8 mouse cellular contexts compared by ENCODE assay signal in genomic region chr19:46510824-46511223, GRCm38 (mm10). TPM values are rescaled to one million over a fixed set of nuclear protein-coding genes. Genes with fewer than 3 reads are reported as not detected.
DNase-seq lines count a peak whose midpoint lies in the region; ATAC-seq lines count a peak whose summit lies in the region.

No protein-coding gene starts in this region.

- H3K9me3 ChIP-seq in neural tube, embryonic 15.5 days (replicated peaks) = no peaks in the 10 kb centered on the region
- no peaks in the 10 kb centered on the region for H3K9me3 ChIP-seq in intestine, embryonic 15.5 days

- ATAC-seq in neural tube, embryonic 15.5 days (ENCODE audit: low FRiP score) = no peak
- ATAC-seq in intestine, embryonic 15.5 days = 0 out of 2 replicates have a peak, but pooled peaks have one; percentile 27

- peak; percentile 95 for DNase-seq in heart, adult 11 months
- DNase-seq in heart, postnatal 10 days = no peak
- DNase-seq in neural tube, embryonic 10.5 days (ENCODE audit: extremely low spot score, low spot score) = no peak
- DNase-seq in thymus, postnatal 0 days (ENCODE audit: low spot score) = peak; percentile 82
- DNase-seq in right cerebral cortex, adult 18-20 months = no peak
- DNase-seq in frontal cortex, postnatal 10 days (ENCODE audit: low spot score in 2 of 2) = no peak

- H3K9ac ChIP-seq in neural tube, embryonic 15.5 days (replicated peaks) = no peak overlapping the region
- H3K9ac ChIP-seq in intestine, embryonic 15.5 days = no peak overlapping the region

- H3K36me3 ChIP-seq in neural tube, embryonic 15.5 days = peaks cover 57% of the 10 kb centered on the region
- H3K36me3 ChIP-seq in intestine, embryonic 15.5 days = peaks cover 30% of the 10 kb centered on the region

- WGBS in neural tube, embryonic 15.5 days = 67% methylated on average over 3 of the region's 3 CpGs
- 56% methylated on average over 3 of the region's 3 CpGs for WGBS in intestine, embryonic 15.5 days

- intact Hi-C loops in heart, postnatal 10 days (cut with DNase I) = no loop called here

- peaks cover 58% of the 10 kb centered on the region for H3K4me1 ChIP-seq in neural tube, embryonic 15.5 days
- H3K4me1 ChIP-seq in intestine, embryonic 15.5 days (replicated peaks) = peaks cover 46% of the 10 kb centered on the region

- H3K27me3 ChIP-seq in neural tube, embryonic 15.5 days (replicated peaks) = no peaks in the 10 kb centered on the region
- no peaks in the 10 kb centered on the region for H3K27me3 ChIP-seq in intestine, embryonic 15.5 days (replicated peaks)

- peak overlapping the region; percentile 28; the same call in 1 of the 2 replicates for H3K27ac ChIP-seq in neural tube, embryonic 15.5 days (replicated peaks)
- H3K27ac ChIP-seq in intestine, embryonic 15.5 days = 0 out of 2 replicates have a peak overlapping the region, but pooled peaks have one; percentile 1

- H3K4me2 ChIP-seq in neural tube, embryonic 15.5 days = no peak overlapping the region
- no peak overlapping the region for H3K4me2 ChIP-seq in intestine, embryonic 15.5 days (replicated peaks)

- no peak overlapping the region for H3K4me3 ChIP-seq in neural tube, embryonic 15.5 days (replicated peaks)
- H3K4me3 ChIP-seq in intestine, embryonic 15.5 days (replicated peaks) = no peak overlapping the region

RNA-seq across cellular contexts. Expression of gene Trim8, which starts 9.3 kb away (rescaled TPM):
- 10 to 100 TPM; 49.9 to 50.6 TPM for total RNA-seq in heart, postnatal 10 days (2021)
- polyA plus RNA-seq in neural tube, embryonic 15.5 days (2015; fragmentation: Nextera tagmentation; extraction: Ambion mirVana) = 23.5 and 25.5 TPM in 2 replicates
- polyA plus RNA-seq in intestine, embryonic 15.5 days (2015; fragmentation: Nextera tagmentation; extraction: Ambion mirVana) = 16.4 and 17.3 TPM in 2 replicates
- 20.4 and 23.6 TPM in 2 replicates for polyA plus RNA-seq in thymus, postnatal 0 days (2015; fragmentation: Nextera tagmentation; extraction: Ambion mirVana)

Comparison
In these comparisons a context has a peak if more than half of its experiments do, and no peak if none do; other contexts are left out.
1. DNase-seq: peak in heart, adult 11 months (single experiment) and thymus, postnatal 0 days (single experiment); none in heart, postnatal 10 days (0 of 2), neural tube, embryonic 10.5 days (single experiment), right cerebral cortex, adult 18-20 months (single experiment) and frontal cortex, postnatal 10 days (0 of 2).